Mouse (Mus musculus): Measurements from ENCODE around the gene Kcnh2. TPM values are rescaled to one million over a fixed set of nuclear protein-coding genes. Genes with fewer than 3 reads are reported as not detected.

The Kcnh2 gene
- polyA plus RNA-seq, 1 experiment from 2014 or later: 32.4 TPM

DNA sequence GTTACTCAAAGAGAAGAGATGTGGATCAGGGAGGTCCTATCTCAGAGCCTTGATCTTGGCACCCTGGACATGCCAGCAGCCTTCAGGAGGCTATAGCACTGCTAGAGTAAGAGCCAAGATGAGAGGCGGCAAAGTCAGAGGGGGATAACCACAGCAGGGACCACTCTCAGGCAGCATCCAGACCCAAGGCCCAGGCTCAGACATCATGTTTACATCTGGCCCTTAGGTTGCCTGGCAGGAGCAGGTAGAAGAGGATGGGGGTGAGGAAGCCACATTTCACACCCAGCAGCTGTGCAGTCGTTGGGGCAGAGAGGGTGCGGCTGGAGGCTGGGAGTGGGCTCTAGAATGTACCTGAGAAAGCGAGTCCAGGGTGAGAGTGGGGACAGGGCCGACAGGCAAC lies 30.5 kb downstream of the Kcnh2 start:
- Histone ChIP-seq H3K27me3 (ENCODE audit: insufficient read depth, poor library complexity, severe bottlenecking) (peaks cover 31% of the 10 kb centered on the region), H3K4me1 (replicated peaks) (peaks cover 55% of the 10 kb centered on the region), H3K36me3 (peaks cover 42% of the 10 kb centered on the region), H3K27ac (peak overlapping the region; percentile 98), H3K9me3 (no peaks in the 10 kb centered on the region), H3K4me3 (peak overlapping the region; percentile 54)
- 43% methylated on average over 5 of the region's 5 CpGs for WGBS
- no peak for DNase-seq (ENCODE audit: low spot score)

DNA sequence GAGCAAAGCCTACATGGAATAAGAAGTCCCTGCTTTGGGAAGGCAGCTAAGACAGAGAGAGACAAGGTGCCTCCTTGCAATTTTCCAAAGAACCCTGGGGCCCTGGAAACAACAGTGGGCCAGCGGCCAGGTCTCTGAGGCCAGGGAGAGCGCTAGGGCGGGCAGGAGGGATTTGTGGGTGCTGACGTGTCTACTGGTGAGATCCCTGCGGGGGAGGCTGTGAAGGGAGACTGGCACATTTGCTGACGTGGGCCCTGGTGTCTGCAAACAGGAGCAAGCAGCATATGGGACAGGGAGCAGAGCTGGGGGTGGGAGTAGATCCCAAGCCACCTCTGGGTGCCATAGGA lies 31.0 kb downstream of the Kcnh2 start:
- Histone ChIP-seq H3K4me1 (replicated peaks) (peaks cover 52% of the 10 kb centered on the region), H3K27me3 (ENCODE audit: insufficient read depth, poor library complexity, severe bottlenecking) (peaks cover 26% of the 10 kb centered on the region), H3K27ac (peak overlapping the region; percentile 98), H3K4me3 (peak overlapping the region; percentile 54), H3K9me3 (no peaks in the 10 kb centered on the region), H3K36me3 (peaks cover 38% of the 10 kb centered on the region)
- no peak for DNase-seq (ENCODE audit: low spot score)
- WGBS: 41% methylated on average over 6 of the region's 6 CpGs

DNA sequence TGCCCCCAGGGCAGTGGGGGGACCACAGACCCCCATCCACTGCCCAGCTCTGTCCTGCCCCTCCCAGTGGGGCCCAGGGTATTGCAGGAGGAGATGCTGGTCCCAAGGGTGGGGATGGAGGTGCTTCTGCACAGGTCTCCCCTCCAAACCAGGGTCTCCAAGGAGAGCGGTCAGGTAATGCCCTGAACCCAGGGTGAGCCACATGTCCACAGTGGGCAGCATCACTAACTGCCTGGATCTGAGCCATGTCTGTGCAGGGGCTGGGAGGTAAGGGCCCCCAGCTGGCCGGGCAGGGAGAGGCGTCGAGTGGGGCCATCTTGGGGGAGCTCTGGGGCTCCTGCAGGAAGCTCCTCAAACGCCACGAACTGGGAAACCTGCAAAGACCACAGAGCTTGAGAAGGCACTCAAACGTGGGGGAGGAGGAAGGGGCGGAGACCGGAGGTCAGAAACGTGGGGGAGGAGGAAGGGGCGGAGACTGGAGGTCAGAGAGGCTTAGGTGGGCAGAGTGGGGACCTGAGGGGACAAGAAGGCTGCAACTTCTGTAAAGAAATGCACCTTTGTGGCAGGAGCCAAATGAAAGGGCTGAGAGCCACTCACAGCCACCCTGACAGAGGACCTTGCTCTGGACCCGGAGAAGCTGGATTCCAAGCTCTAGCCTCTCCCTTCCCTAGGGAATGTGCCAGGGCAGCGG lies 31.5 kb downstream of the Kcnh2 start:
- Histone ChIP-seq H3K36me3 (peaks cover 32% of the 10 kb centered on the region), H3K9me3 (peaks cover under 1% of the 10 kb centered on the region; the same call in 1 of the 2 replicates), H3K4me3 (peak overlapping the region; percentile 54), H3K4me1 (replicated peaks) (peaks cover 47% of the 10 kb centered on the region), H3K27ac (peak overlapping the region; percentile 98), H3K27me3 (ENCODE audit: insufficient read depth, poor library complexity, severe bottlenecking) (peaks cover 21% of the 10 kb centered on the region)
- 18% methylated on average over 13 of the region's 13 CpGs for WGBS
- DNase-seq (ENCODE audit: low spot score): peak; percentile 60

- Histone ChIP-seq H3K27me3 (ENCODE audit: insufficient read depth, poor library complexity, severe bottlenecking) (no peaks in the 10 kb centered on the region), H3K27ac (no peak overlapping the region), H3K9me3 (peaks cover 12% of the 10 kb centered on the region), H3K4me1 (replicated peaks) (no peaks in the 10 kb centered on the region), H3K4me3 (no peak overlapping the region), H3K36me3 (no peaks in the 10 kb centered on the region)
- 95% methylated on average over 2 of the region's 2 CpGs for WGBS
- no peak for DNase-seq (ENCODE audit: low spot score)
Observed at GRCm38 (mm10) chr5:24309223-24309622, 42.2 kb downstream of the Kcnh2 start.

DNA sequence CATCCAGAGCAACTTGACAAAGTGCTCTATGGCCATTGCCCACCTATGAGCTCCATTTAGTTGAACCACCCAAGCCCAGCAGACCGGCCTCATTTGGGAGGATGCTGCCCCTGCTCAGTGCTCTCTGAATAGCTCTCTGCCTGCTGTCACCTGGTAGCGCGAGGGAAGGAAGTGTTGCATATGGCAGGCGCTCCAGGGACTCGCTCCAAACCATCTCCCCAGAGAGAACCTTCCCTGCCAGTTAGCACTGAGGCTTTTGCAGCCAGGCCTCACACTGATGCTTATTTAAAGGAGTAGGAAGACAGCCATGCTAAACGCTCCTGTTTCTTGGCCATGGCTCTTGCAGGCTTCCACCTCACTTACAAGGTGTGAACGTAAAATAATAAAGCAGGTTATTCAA lies 42.8 kb downstream of the Kcnh2 start:
- WGBS: 74% methylated on average over 7 of the region's 7 CpGs
- peaks cover 7% of the 10 kb centered on the region; the same call in 1 of the 2 replicates for H3K9me3 ChIP-seq
- no peak overlapping the region for H3K27ac ChIP-seq
- H3K4me3 ChIP-seq: no peak overlapping the region
- no peak for DNase-seq (ENCODE audit: low spot score)
- no peaks in the 10 kb centered on the region for H3K36me3 ChIP-seq
- no peaks in the 10 kb centered on the region for H3K4me1 ChIP-seq (replicated peaks)
- no peaks in the 10 kb centered on the region for H3K27me3 ChIP-seq (ENCODE audit: insufficient read depth, poor library complexity, severe bottlenecking)

DNA sequence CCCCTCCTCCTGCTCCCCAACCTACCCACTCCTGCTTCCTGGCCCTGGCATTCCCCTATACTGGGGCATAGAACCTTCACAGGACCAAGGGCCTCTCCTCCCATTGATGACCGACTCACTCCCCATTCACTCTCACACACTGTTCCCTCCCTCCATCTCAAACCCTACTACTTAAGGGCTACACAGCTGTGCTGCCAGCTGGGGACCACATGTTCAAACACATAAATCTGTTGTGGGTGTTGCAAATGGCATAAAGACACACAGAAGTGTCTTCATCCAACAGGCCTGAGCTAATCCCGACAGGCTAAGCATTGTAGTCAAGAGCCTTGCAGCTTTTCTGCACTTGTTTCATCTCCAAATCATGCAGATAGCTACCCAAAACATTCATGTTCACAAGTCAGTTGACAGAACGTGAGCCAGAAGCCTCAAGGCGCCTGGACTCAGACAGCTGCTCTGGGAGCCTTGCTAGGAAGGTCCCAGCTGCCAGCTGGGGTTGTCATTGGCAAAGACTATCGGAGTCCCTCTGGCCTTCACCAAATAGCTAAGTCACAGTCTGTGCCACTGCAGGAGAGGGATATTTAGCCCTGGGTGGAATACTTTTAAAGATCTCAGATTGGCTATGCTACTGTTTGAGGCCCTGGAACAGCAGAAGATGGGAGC lies 44.2 kb downstream of the Kcnh2 start:
- Histone ChIP-seq H3K9me3 (0 out of 2 replicates have a peak, but pooled peaks cover 3% of the 10 kb centered on the region), H3K27ac (no peak overlapping the region), H3K4me1 (replicated peaks) (no peaks in the 10 kb centered on the region), H3K27me3 (ENCODE audit: insufficient read depth, poor library complexity, severe bottlenecking) (no peaks in the 10 kb centered on the region), H3K4me3 (no peak overlapping the region), H3K36me3 (no peaks in the 10 kb centered on the region)
- DNase-seq (ENCODE audit: low spot score): no peak
- WGBS: 68% methylated on average over 5 of the region's 5 CpGs

- H3K27ac ChIP-seq: no peak overlapping the region
- H3K9me3 ChIP-seq: 0 out of 2 replicates have a peak, but pooled peaks cover 3% of the 10 kb centered on the region
- 55% methylated on average over 3 of the region's 3 CpGs for WGBS
- DNase-seq (ENCODE audit: low spot score): no peak
- 0 out of 2 replicates have a peak, but pooled peaks cover 3% of the 10 kb centered on the region for H3K4me1 ChIP-seq (replicated peaks)
- no peaks in the 10 kb centered on the region for H3K36me3 ChIP-seq
- H3K27me3 ChIP-seq (ENCODE audit: insufficient read depth, poor library complexity, severe bottlenecking): no peaks in the 10 kb centered on the region
- no peak overlapping the region for H3K4me3 ChIP-seq
Observed at GRCm38 (mm10) chr5:24303199-24303598, 48.2 kb downstream of the Kcnh2 start.

GRCm38 (mm10) chr5:24299845-24300589 lies 51.4 kb downstream of the Kcnh2 start:
- H3K9me3 ChIP-seq: peaks cover under 1% of the 10 kb centered on the region
- H3K27ac ChIP-seq: no peak overlapping the region
- H3K36me3 ChIP-seq: no peaks in the 10 kb centered on the region
- WGBS: 72% methylated on average over 5 of the region's 5 CpGs
- 0 out of 2 replicates have a peak, but pooled peaks cover 3% of the 10 kb centered on the region for H3K4me1 ChIP-seq (replicated peaks)
- no peak overlapping the region for H3K4me3 ChIP-seq
- no peaks in the 10 kb centered on the region for H3K27me3 ChIP-seq (ENCODE audit: insufficient read depth, poor library complexity, severe bottlenecking)
- DNase-seq (ENCODE audit: low spot score): no peak

DNA sequence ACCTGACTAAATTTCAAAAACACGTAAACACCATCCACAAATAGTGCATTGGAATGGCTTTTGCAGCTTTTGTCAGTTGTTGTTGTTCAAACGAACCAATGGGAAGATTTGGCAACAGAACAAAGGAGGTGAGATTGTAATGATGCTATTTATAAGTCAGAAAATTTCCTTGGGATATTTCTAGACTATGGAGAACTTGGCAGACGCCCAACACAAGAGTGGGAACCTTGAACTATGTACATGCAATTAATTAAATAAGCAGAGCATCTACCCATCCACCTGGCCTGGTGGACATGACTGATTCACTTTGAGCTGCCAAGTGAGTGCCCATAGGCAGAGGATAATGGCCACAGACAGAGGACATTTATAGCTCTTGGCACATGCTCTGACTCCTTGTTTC lies 59.5 kb downstream of the Kcnh2 start:
- H3K27ac ChIP-seq: no peak overlapping the region
- WGBS: 81% methylated on average over 3 of the region's 3 CpGs

GRCm38 (mm10) chr5:24286221-24286970 lies 65.0 kb downstream of the Kcnh2 start:
- no peaks in the 10 kb centered on the region for H3K9me3 ChIP-seq
- 75% methylated on average over 7 of the region's 7 CpGs for WGBS
- peaks cover 8% of the 10 kb centered on the region; the same call in 1 of the 2 replicates for H3K4me1 ChIP-seq (replicated peaks)
- no peaks in the 10 kb centered on the region for H3K36me3 ChIP-seq
- H3K4me3 ChIP-seq: no peak overlapping the region
- H3K27ac ChIP-seq: no peak overlapping the region
- no peak for DNase-seq (ENCODE audit: low spot score)
- no peaks in the 10 kb centered on the region for H3K27me3 ChIP-seq (ENCODE audit: insufficient read depth, poor library complexity, severe bottlenecking)

More for the DNA sequence above, 59.5 kb downstream of the Kcnh2 start:
- no peaks in the 10 kb centered on the region for H3K36me3 ChIP-seq
- H3K27me3 ChIP-seq (ENCODE audit: insufficient read depth, poor library complexity, severe bottlenecking): no peaks in the 10 kb centered on the region
- no peak overlapping the region for H3K4me3 ChIP-seq
- no peak for DNase-seq (ENCODE audit: low spot score)
- no peaks in the 10 kb centered on the region for H3K4me1 ChIP-seq (replicated peaks)
- H3K9me3 ChIP-seq: peaks cover 10% of the 10 kb centered on the region

DNA sequence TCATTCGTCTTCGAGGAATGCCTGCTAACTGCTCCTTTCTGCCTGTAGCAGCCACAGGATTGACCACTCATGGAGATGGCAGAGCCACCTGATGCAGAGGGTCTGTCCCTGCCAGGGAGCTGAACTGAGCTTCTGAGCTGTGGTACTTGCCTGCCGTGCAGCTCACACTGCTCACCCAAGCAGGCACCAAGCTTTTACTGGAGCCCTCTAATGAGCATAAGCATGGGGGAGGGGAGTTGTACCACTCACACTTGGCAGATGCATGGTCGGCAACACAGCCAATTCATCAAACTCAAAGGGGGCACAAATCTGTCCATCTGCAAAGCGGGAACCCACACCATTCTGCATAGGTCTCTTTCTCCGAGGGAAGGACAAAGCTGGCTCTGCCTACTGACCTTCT lies 67.3 kb downstream of the Kcnh2 start:
- DNase-seq (ENCODE audit: low spot score): no peak
- 79% methylated on average over 6 of the region's 6 CpGs for WGBS
- no peaks in the 10 kb centered on the region for H3K27me3 ChIP-seq (ENCODE audit: insufficient read depth, poor library complexity, severe bottlenecking)

GRCm38 (mm10) chr5:24283181-24283580 lies 68.2 kb downstream of the Kcnh2 start:
- Histone ChIP-seq H3K4me3 (no peak overlapping the region), H3K27ac (no peak overlapping the region), H3K27me3 (ENCODE audit: insufficient read depth, poor library complexity, severe bottlenecking) (no peaks in the 10 kb centered on the region), H3K9me3 (no peaks in the 10 kb centered on the region), H3K36me3 (no peaks in the 10 kb centered on the region), H3K4me1 (replicated peaks) (peaks cover 23% of the 10 kb centered on the region)
- WGBS: 85% methylated on average over 5 of the region's 5 CpGs
- DNase-seq (ENCODE audit: low spot score): no peak

More for the DNA sequence above, 67.3 kb downstream of the Kcnh2 start:
- H3K4me1 ChIP-seq (replicated peaks): peaks cover 23% of the 10 kb centered on the region
- H3K27ac ChIP-seq: no peak overlapping the region
- H3K36me3 ChIP-seq: no peaks in the 10 kb centered on the region
- no peaks in the 10 kb centered on the region for H3K9me3 ChIP-seq
- H3K4me3 ChIP-seq: no peak overlapping the region

Data from hindbrain, embryonic 10.5 days (tissue).